Mouse (Mus musculus) kidney, adult 11 months (tissue): ENCODE measurements around the gene Ppp6r1.

ENCODE experiments used
- DNase-seq: peaks from one replicate; pipeline ENCODE4 v3.0.0; 2022

The Ppp6r1 gene

DNA sequence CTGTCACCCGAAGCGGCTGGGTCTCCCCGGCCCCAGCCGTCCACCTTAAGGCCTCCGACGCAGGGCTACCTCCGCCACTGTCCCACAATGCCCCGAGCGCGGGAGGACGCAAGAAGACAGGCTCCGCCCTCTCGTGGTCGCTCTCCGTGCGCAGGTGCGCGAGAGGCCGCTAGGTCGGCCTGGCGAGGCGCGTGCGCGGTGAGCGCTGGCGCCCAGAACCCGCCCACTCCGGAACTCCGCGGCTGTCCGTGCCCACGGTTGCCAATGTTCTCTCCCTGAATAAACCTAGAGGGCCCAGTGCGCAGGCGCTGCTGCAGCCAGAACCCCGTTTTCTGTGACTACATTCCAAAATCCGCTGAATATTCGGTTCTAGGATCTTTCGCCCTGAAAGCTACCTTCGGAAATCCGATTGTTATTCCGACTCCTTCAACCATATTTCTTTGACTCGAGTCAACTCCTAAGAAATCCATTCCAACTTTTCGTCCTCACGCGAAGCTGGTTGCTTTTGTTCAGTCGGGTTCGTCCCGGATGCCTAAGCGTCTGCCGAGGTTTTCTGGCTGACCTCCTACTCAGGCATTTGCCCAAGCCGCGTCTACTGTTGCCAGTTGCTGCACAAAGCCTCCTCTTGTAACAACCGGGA lies at the start of gene Ppp6r1:
Gene Ppp6r1 (minus strand): TSS at position 108 of the 640 bp plus-strand sequence.
- peak; percentile 98 for DNase-seq

GRCm38 (mm10) chr7:4705098-4705497 lies 46.3 kb upstream of the Ppp6r1 start:
- DNase-seq = no peak

GRCm38 (mm10) chr7:4703195-4703594 lies 44.4 kb upstream of the Ppp6r1 start:
- no peak for DNase-seq

GRCm38 (mm10) chr7:4702334-4702733 lies 43.5 kb upstream of the Ppp6r1 start:
- no peak for DNase-seq

- DNase-seq = no peak
These were observed 34.2 kb upstream of the Ppp6r1 start for GRCm38 (mm10) chr7:4693004-4693403.

DNA sequence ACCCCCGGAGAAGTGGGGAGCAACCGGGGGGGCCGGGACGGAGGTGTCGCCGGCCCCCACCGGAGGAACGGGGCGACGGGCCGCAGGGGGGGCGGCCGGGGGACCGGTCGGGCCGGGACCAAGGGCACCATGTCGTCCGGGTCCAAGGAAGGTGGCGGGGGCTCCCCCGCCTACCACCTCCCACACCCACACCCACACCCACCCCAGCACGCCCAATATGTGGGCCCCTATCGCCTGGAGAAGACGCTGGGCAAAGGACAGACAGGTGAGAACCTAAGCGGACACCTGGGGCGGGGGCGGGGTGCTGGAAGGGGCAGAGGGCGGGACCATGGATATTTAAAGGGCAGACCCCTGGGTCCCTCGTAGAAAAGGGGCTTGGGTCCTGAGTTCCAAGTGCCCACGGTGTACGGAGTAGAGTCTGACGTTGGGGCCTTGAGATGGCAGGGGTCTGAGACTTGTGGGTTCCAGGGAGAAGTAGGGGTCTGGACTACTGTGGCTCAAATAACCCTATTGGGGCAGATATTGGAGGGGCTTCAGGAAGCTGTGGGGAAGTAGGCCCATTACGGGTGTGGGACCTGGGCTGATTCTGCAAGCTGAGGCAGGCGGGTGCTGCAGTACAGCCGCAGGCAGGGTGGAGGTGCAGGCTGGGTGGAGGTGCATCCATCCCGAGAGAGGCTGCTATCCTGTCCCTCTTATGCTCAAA lies 32.3 kb upstream of the Ppp6r1 start:
- no peak for DNase-seq

DNA sequence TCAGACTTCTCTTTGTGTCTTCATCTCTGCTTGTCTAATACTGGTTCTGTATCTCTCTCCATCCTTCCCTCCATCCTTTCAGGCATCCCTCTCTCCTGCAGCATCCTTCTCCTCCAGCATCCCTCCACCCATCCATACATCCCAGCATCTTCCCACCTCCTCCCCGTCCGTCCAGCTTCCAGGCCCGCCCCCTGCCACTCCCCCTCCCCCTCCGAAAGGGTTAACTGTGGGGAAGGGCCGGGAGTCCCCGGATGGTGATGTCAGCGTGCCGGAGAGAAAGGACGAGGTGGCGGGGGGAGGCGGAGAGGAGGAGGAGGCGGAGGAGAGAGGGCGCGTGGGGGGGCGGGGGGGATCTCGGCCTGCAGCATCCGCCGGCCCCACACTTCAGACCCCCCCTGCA lies 31.6 kb upstream of the Ppp6r1 start, which contains the start of gene Brsk1:
Gene Brsk1 (plus strand): TSS at position 218 of the 400 bp plus-strand sequence.
- DNase-seq = no peak

- DNase-seq = peak; percentile 99
These were observed 26.0 kb upstream of the Ppp6r1 start, which contains the start of gene Hspbp1 for GRCm38 (mm10) chr7:4684632-4685417. TSS of gene Hspbp1 (minus strand) at chr7:4685068.

DNA sequence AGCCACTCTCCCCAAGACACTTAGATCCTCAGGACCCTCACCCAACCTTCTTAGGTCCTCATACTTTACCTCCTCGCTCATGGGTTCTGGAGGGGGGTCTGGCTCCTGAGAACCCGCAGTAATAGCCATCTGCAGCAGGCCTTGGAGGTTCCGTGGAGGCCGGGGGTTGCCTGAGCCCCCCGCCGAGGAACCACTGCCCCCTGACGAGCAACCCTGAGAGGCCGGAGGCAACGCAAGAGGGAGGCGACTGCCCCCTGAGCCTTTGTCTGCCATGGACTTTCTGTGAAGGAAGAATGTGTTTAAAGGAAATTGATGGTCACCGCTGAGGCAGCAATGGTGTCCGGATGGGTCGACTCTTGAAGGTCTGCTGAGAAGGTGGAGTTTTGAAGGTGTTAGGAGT lies 25.4 kb upstream of the Ppp6r1 start:
- no peak for DNase-seq

DNA sequence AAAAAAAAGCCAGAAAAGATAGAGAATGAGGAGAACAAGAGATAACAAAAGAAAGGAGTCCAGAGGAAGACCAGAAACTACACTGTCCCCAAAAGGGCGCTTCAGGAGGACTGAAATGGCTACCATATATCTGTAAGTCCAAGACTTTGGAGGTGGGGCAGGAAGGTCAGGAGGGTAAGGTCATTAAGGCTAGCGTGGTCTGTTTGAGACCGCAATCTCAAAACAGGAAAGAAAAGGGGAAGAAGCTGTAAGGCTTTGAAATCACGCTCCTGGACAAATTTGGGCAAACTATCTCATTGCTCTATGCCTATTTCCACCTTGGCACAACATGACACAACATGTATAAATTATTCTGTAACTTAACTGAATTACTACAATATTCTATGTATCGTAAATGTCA lies 24.5 kb upstream of the Ppp6r1 start:
- no peak for DNase-seq

GRCm38 (mm10) chr7:4675200-4675599 lies 16.4 kb upstream of the Ppp6r1 start:
- DNase-seq = no peak

- DNase-seq = no peak
These were observed 15.4 kb upstream of the Ppp6r1 start for GRCm38 (mm10) chr7:4674114-4674731.

GRCm38 (mm10) chr7:4671956-4672355 lies 13.1 kb upstream of the Ppp6r1 start:
- DNase-seq = peak; percentile 55

- DNase-seq = no peak
These were observed 11.9 kb upstream of the Ppp6r1 start for GRCm38 (mm10) chr7:4670655-4671255.

- DNase-seq = no peak
These were observed 10.3 kb upstream of the Ppp6r1 start for GRCm38 (mm10) chr7:4669156-4669555.

DNA sequence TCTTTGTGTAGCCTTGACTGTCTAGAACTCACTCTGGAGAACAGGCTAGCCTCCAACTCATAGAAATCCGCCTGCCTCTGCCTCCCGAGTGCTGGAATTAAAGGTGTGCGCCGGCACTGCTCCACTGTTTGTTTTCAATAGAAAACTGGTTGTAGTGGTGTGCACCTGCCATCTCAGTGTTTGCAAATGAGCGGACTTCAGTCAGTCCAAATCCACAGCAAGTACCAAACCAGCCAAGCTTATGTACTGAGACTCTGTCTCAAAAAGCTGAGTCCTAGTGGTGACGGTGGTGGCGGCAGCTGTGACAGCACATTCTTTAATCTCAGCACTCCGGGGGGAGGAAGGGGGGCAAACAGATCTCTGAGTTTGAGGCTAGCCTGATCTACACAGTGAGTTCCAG lies 9.7 kb upstream of the Ppp6r1 start:
- no peak for DNase-seq

GRCm38 (mm10) chr7:4666871-4667270 lies 8.1 kb upstream of the Ppp6r1 start:
- no peak for DNase-seq

- no peak for DNase-seq
These were observed 4.9 kb upstream of the Ppp6r1 start for GRCm38 (mm10) chr7:4663742-4664141.

- no peak for DNase-seq
These were observed 4.4 kb upstream of the Ppp6r1 start for GRCm38 (mm10) chr7:4663179-4663578.

GRCm38 (mm10) chr7:4659911-4660443 lies 1.2 kb upstream of the Ppp6r1 start:
- no peak for DNase-seq

GRCm38 (mm10) chr7:4658128-4658907 lies 501 bp downstream of the Ppp6r1 start:
- peak; percentile 15 for DNase-seq
